Mouse (Mus musculus) adipocyte (in vitro differentiated cells): Measurements from ENCODE around the gene Pate4.
"Not testable (repeated sequence)": the region's sequence is repeated elsewhere in the genome, so short reads cannot be mapped to it uniquely, and the experiment has no call there.

Source experiments
- DNase-seq: peaks from one replicate; pipeline ENCODE4 v3.0.0-alpha.2; 2016; ENCODE audit warnings: low spot score

Pate4 gene

DNA sequence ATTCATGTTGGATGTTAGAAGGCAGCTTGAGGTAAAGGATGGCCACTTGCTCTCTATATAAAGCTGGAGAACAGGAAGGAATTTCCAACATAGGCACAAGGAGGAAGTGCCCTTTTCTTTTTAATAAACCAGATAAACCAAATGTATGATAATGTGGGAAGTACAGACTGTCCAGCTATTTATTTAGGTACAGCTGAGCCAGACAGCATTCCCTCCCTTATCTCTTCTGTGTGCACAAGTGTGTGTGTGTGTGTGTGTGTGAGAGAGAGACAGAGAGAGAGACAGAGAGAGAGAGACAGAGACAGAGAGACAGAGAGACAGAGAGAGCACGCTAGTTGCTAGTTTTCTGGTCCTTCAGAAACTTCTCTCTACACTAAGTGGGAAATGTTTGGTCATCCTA is at the start of gene Pate4:
TSS of gene Pate4 (minus strand) at position 101 of the 400 bp plus-strand sequence.
- no peak for DNase-seq

GRCm38 (mm10) chr9:35648102-35648501 is 36.4 kb upstream of the Pate4 start, which contains the start of gene Pate3:
TSS of gene Pate3 (minus strand) at chr9:35648202.
- DNase-seq: no peak

DNA sequence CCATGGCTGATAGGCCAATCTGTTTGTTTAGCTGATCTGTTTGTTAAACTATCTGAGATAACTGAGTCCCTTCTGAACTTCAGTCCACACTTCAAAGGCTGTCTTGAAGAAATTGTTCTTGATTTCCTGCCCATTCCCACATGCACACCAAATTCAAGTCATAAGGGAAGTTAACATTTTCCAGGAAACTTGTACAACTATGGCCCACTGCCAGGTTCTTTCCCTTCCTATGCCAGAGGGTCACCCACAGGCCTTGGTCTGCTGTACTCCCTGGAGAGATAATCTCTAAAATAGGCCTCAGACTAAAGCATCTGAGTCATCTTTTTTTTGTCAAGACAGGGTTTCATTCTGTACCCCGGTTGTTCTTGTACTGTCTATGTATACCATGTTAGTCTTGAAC is 21.2 kb upstream of the Pate4 start:
- DNase-seq: peak; percentile 45

DNA sequence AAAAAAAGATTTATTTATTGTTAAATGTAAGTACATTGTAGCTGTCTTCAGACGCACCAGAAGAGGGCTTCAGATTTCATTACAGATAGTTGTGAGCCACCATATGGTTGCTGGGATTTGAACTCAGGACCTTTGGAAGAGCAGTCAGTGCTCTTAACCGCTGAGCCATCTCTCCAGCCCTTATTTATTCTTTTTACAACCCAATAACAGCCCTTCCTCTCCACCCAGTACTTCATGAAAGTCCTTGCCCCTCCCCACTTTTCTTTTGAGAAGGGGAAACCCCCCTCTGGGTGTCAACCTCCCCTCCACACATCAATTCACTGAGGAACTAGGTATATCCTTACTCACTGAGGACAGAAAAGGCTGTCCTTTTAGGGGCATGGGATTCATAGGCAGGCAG is 5.0 kb upstream of the Pate4 start:
- DNase-seq: not testable (repeated sequence)

- DNase-seq: peak; percentile 43
Observed at GRCm38 (mm10) chr9:35614005-35614404, 2.3 kb upstream of the Pate4 start.

DNA sequence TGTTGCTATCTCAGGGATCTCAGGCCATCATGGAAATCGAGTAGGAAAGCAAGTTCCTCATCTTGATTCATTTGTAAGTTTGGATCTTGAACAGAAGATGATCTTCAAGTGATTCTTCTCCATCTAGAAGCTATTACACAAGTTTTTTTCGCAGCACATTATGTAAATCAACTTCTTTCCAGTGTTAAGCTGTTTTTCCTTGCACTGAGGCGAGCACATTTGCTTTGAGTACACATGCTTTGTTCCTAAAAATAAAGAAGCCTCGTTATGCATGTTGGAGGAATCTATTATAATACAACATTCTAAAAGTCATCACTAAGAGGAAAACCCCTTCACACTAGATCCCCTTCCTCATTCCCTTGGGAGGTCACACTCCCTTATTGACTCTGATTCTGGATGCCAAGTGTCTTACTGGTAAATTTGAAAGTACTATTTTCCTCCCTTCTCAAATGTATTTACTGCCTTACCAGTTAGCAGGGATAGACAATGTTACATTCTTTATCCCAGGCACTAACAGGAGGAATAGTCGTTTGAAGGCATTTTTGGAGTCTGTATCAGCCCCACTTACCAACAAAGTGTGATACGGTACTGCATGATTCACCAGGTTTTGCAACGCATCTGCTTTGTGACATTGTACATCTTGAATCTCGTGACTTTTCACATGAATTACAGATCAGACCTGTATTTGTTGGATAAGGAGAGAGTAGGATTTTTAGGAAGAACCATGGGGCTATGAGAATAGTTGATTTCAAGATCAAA is 3.9 kb downstream of the Pate4 start:
- no peak for DNase-seq

DNA sequence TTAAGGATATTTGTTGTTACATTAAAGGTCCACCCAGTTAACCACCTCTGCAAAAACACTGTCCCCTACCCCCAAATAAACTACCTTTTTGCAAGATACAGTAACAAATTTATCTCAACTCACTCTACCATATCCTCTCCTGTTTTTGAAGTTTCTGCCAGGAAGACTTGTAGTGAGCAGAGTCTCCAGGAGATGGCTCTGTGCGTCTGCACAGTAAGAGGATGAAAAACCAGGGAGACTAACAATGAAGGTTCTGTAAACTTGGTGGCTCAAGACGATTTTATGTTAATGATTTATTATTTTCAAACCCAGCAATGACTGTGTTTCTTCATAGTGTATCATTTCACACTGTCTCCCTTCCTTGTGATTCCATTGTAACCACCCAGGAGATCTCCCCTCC is 18.8 kb downstream of the Pate4 start:
- DNase-seq: peak; percentile 63

GRCm38 (mm10) chr9:35587674-35588073 is 24.1 kb downstream of the Pate4 start:
- DNase-seq: no peak

DNA sequence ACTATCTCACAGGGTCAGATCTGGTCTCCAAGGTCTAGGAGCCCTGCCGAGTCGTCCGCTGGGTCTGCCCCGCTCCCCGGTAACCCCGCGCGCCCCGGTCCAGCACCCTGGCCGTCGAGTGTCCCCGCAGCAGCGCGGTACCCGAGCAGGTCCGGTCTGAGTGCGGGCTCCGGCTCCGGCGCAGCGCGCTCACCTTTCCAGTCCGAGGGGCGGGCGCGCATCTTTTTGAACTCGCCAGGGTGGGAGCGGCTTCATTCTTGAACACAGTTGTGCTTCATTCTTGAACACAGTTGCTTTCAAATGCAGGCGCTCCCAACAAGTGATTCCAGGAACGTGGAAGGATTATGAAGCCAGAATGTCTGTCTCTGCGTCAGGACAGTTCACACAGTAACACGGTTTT is 37.3 kb downstream of the Pate4 start:
- DNase-seq: no peak

- no peak for DNase-seq
Observed at GRCm38 (mm10) chr9:35570663-35571062, 41.1 kb downstream of the Pate4 start.

DNA sequence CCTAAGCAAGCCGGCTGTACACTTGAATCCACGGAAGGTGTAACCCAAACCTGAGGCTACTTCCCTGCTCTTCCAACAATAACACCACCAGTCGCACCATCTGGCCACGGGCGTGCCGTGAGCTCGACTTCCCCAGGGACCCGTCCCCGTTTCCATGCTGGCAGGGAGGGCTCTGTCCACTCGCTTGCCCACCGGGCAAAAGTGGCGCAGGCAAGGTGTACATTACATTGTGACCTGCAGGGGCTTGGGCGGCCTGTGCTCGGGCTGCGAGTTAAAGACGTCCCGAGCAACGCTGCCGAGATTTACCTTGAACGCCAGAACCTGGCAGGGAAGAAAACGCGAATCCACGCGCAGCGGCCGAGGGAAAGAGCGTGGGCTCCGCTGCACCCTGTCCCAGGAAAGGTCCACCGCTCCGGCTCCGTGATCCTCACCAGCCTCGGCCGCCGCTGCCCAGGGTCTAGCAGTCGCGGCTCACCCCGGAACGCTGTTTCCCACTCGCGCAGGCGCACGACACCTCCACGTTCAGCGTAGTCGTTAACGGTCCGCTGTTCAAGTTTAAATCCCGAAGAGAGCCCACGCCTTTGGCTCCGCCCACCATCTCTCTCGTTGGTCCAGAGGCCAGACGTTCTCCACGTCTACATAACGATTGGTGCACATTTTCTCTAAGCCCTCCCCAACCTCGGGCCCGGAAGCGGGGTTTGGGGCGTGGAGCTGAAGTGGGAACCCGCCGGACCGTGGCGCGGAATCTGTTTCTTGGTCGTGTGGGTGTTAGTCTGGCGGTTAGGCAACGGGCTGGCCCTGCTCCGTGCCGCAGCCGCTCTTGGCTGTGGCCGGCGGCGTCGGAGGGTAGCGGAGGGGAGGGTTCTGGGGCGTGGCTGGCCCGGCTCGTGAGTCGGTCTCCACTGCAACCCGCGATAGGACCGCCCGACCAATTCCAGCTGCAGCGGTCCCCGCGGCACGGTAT is 41.9 kb downstream of the Pate4 start, which contains the start of the genes Pate2 and Hyls1:
TSS of gene Pate2 (plus strand) at position 714 of the 964 bp plus-strand sequence.
TSS of gene Hyls1 (minus strand) at position 828 of the 964 bp plus-strand sequence.
- peak; percentile 97 for DNase-seq

DNA sequence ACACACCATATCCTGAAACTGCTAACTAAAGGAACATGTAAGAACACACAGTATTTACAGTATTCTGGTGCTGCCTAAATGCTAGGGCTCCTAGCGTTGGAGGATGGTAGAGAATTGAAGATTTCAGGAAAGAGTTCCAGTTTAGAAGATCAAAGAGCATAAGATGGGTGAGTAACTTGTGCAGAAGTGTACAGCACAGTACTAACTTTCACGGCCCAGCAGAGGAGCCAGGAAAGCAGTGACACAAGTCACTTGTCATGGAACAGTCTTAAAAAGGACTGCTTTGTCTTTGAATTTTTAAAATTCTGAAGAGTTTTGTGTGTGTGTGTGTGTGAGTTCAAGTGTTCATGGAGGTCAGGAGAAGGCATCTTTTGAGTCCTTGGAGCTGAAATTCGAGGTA is 43.7 kb downstream of the Pate4 start:
- DNase-seq: no peak

DNA sequence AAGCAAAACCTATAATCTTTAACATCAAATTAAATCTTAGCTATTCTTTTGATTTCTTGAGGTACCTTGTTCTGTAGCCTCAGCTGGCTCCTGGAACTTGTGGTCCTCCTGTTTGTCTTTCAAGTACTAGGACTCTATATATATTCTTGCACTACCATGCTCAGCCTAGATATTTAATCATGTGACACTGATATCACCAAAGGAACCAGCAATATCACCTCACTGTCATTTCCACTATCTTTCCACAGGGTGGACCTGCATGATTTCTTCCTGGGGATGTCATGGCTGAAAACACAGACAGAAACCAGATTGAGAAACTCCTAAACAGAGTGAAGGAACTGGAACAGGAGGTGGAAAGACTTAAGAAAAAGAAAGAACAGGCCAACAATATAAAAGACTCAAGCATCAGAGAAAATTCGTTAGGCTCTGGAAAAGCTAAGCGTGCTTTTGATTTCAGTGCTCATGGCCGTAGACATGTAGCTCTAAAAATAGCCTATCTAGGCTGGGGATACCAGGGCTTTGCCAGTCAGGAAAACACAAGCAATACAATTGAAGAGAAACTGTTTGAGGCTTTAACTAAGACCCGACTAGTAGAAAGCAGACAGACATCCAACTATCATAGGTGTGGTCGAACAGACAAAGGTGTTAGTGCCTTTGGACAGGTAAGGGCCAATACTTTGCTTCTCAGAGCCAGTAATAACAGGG is 47.1 kb downstream of the Pate4 start:
- DNase-seq: no peak

DNA sequence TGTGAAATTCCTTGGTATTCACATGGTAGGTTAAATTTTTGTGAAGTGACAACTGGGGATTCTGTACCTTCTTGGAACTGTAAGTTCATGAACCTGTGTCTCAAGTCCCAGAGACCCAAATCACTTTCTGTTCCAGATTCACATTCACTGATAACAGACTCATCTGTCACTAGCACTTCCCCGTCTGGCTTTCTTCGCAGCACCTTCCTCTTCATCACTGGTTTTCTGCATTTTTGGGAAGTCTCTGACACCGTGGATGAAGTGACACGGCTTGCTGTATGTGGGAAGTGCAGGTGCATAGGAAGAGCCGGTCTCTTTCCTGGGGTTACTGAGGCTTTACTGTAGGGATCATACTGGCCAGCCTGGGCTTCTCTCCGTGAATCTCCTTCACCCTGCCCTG is 50.2 kb downstream of the Pate4 start:
- no peak for DNase-seq

- DNase-seq: no peak
Observed at GRCm38 (mm10) chr9:35561076-35561475, 50.7 kb downstream of the Pate4 start.

- peak; percentile 84 for DNase-seq
Observed at GRCm38 (mm10) chr9:35559009-35559890, 52.5 kb downstream of the Pate4 start.

DNA sequence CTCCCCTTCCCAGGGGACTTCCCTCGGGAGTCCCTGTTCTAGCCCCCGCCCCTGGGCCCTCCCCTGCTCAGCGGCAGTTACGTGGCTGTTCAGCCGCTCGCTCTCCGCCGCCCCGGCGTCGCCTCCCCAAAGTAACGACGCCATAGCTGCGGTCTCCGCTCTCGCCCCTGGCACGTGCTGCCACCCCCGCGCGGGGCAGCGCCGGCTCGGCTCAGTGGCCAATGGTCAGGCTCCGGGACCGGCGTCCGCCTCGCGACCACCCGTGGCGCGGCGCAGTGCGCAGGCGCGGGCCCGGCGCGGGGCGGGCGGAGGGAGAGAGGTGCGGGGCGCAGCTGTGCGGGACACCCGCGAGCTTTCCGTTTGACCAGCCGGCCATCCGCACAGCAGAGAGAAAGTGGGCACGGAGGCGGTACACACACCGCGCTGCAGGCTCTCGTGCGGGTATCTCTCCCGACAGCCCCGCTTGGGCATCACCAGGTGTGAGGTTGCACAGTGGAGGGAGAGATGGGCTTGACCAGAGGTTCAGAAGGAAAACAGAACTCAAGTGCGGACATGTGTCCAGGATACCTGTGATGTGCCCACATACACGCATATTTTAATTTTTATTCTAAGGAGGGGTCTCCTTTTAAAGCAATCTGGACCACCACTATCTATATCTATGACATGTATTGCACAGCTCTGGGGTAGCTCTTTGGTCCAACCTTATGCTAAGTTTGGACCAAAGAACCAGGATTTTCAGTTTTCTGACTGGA is 53.3 kb downstream of the Pate4 start, which contains the start of the genes Ddx25 and Pus3:
TSS of gene Ddx25 (minus strand) at position 272 of the 752 bp plus-strand sequence.
TSS of gene Pus3 (plus strand) at position 339 of the 752 bp plus-strand sequence.
- no peak for DNase-seq
